Mouse (Mus musculus) liver, postnatal 0 days (tissue): ENCODE measurements around the gene Psapl1.

Experiments used
- CTCF ChIP-seq: sonication (generic); IDR thresholded peaks from 2 replicates; pipeline ENCODE4 v1.5.1; 2016; ENCODE audit warnings: antibody characterized with exemption, low read depth
- EP300 ChIP-seq: IDR thresholded peaks from 2 replicates; pipeline ENCODE4 v1.6.1; 2016; ENCODE audit warnings: antibody characterized with exemption, low read depth, mild to moderate bottlenecking

DNA sequence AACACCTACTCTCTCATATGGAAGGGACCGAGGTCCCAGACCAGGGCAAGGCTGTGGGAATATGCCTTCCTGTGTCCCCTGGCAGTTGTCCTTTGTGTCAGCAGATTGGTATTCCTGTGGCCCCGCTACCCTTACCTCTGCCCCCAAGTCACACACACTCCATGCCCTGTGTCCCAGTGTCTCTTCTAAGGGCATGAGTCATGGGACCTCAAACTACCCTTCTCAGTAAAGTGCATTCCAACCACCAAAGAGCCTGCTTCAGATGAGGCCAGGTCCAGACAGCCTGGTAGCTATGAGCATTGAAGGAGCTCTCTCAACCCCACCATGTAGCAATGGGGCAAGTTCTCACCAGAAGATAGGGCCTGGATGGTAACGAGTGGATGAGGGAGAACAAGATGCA is 25.0 kb upstream of the Psapl1 start:
- TF ChIP-seq CTCF (no peak), EP300 (no peak)
